Mouse (Mus musculus) megakaryocyte progenitor cell, adult 5-6 weeks (primary cell): Measurements from ENCODE around the gene Efna5. TPM values are rescaled to one million over a fixed set of nuclear protein-coding genes. Genes with fewer than 3 reads are reported as not detected.

Source experiments
- ATAC-seq: replicated peaks from 2 replicates; pipeline ENCODE4 v1.8.0; 2016; ENCODE audit warnings: mild to moderate bottlenecking, moderate TSS enrichment, inconsistent platforms; ENCODE audit not compliant: poor library complexity
- total RNA-seq, 2 experiments: library from RNA; stranded (forward) in 1 of 2; stranded (reverse) in 1 of 2; fragments of 157-497, 149-512 nt in 1 of 2; fragments of 200-1000 nt in 1 of 2; gene quantifications; 2 replicates each; pipeline versions ENCODE4 v1.2.3 to v1.2.4; 2015 to 2017

Efna5 gene
- total RNA-seq (2015) (not detected in 2 replicates), total RNA-seq (2017) (not detected in 2 replicates)

GRCm38 (mm10) chr17:62881176-62881790 lies at the start of gene Efna5:
Gene Efna5, minus strand, starts transcription at chr17:62881317.
- no peak for ATAC-seq

- ATAC-seq = no peak
Observed at GRCm38 (mm10) chr17:62915304-62915703, 34.2 kb upstream of the Efna5 start.

GRCm38 (mm10) chr17:62905692-62906445 lies 24.8 kb upstream of the Efna5 start:
- no peak for ATAC-seq

- ATAC-seq = no peak
Observed at GRCm38 (mm10) chr17:62899066-62899465, 17.9 kb upstream of the Efna5 start.

GRCm38 (mm10) chr17:62889991-62890390 lies 8.9 kb upstream of the Efna5 start:
- ATAC-seq = no peak

- peak; percentile 68 for ATAC-seq
Observed at GRCm38 (mm10) chr17:62884129-62884506, 3.0 kb upstream of the Efna5 start.

- no peak for ATAC-seq
Observed at GRCm38 (mm10) chr17:62883476-62884128, 2.5 kb upstream of the Efna5 start.

- 0 out of 2 replicates have a peak, but pooled peaks have one; percentile 9 for ATAC-seq
Observed at GRCm38 (mm10) chr17:62882726-62883475, 1.8 kb upstream of the Efna5 start.

- ATAC-seq = 0 out of 2 replicates have a peak, but pooled peaks have one; percentile 23
Observed at GRCm38 (mm10) chr17:62881791-62882725, 941 bp upstream of the Efna5 start.

GRCm38 (mm10) chr17:62880311-62881175 lies 574 bp downstream of the Efna5 start:
- ATAC-seq = peak; percentile 8; the same call in 1 of the 2 replicates

- peak; percentile 24 for ATAC-seq
Observed at GRCm38 (mm10) chr17:62879526-62880310, 1.4 kb downstream of the Efna5 start.

GRCm38 (mm10) chr17:62875727-62876126 lies 5.4 kb downstream of the Efna5 start:
- ATAC-seq = peak; percentile 78

GRCm38 (mm10) chr17:62871928-62872327 lies 9.2 kb downstream of the Efna5 start:
- ATAC-seq = no peak

GRCm38 (mm10) chr17:62871191-62871590 lies 9.9 kb downstream of the Efna5 start:
- no peak for ATAC-seq

- no peak for ATAC-seq
Observed at GRCm38 (mm10) chr17:62870446-62870845, 10.7 kb downstream of the Efna5 start.

GRCm38 (mm10) chr17:62864966-62865365 lies 16.2 kb downstream of the Efna5 start:
- no peak for ATAC-seq

- ATAC-seq = no peak
Observed at GRCm38 (mm10) chr17:62863004-62863403, 18.1 kb downstream of the Efna5 start.
